Mouse (Mus musculus) forebrain, embryonic 12.5 days (tissue): ENCODE data around the gene Il21. TPM values are rescaled to one million over a fixed set of nuclear protein-coding genes. Genes with fewer than 3 reads are reported as not detected.

Source experiments
- ATAC-seq: fragments of 200-750 bp; cut with Nextera tagmentation; 2 replicates; pipeline ENCODE4 v1.8.0; 2017; ENCODE audit warnings: moderate TSS enrichment; ENCODE audit not compliant: low FRiP score
- H3K27ac ChIP-seq: fragments of 300-500 bp; sonication (generic); 2 replicates; pipeline ENCODE4 v1.5.1; 2016; ENCODE audit warnings: mild to moderate bottlenecking
- H3K27me3 ChIP-seq: fragments of 300-500 bp; sonication (generic); 2 replicates; pipeline ENCODE4 v1.6.1; 2016; ENCODE audit warnings: mild to moderate bottlenecking
- H3K36me3 ChIP-seq: fragments of 300-500 bp; sonication (generic); replicated peaks from 2 replicates; pipeline ENCODE4 v1.6.1; 2016; ENCODE audit warnings: mild to moderate bottlenecking
- H3K4me1 ChIP-seq: fragments of 300-500 bp; sonication (generic); 2 replicates; pipeline ENCODE4 v1.6.1; 2016
- H3K4me2 ChIP-seq: fragments of 300-500 bp; sonication (generic); 2 replicates; pipeline ENCODE4 v1.6.1; 2016; ENCODE audit warnings: mild to moderate bottlenecking, moderate library complexity
- H3K4me3 ChIP-seq: fragments of 300-500 bp; sonication (generic); replicated peaks from 2 replicates; pipeline ENCODE4 v1.5.1; 2016; ENCODE audit warnings: mild to moderate bottlenecking
- H3K9ac ChIP-seq: fragments of 300-500 bp; sonication (generic); 2 replicates; pipeline ENCODE4 v1.6.1; 2016; ENCODE audit warnings: mild to moderate bottlenecking
- H3K9me3 ChIP-seq: fragments of 300-500 bp; sonication (generic); 2 replicates; pipeline ENCODE4 v1.6.1; 2016
- WGBS: fragments of 180-500 bp; shearing (Covaris S2); methylation state at CpG from one replicate; pipeline ENCODE4 v1.1.7; 2016; 5-methylcytosine and 5-hydroxymethylcytosine counted together
- polyA plus RNA-seq: library from polyadenylated mRNA; unstranded; fragments of >200 nt; fragmentation: Nextera tagmentation; extraction: Ambion mirVana; gene quantifications from 2 replicates; pipeline ENCODE4 v1.2.1, GENCODE M21; 2016

Il21 gene
- not detected in 2 replicates for polyA plus RNA-seq

- Histone ChIP-seq H3K4me2 (no peak within 1 kb of the TSS), H3K4me3 (no peak within 1 kb of the TSS), H3K27ac (no peak within 1 kb of the TSS), H3K4me1 (0 out of 2 replicates have a peak, but pooled peaks cover 2% of the 10 kb centered on the region), H3K9me3 (no peaks in the 10 kb centered on the region), H3K9ac (no peak within 1 kb of the TSS), H3K27me3 (no peaks in the 10 kb centered on the region), H3K36me3 (no peaks in the 10 kb centered on the region)
- 88% methylated on average over 7 of the region's 7 CpGs for WGBS
- ATAC-seq, result no peak
These were observed at the start of gene Il21 for GRCm38 (mm10) chr3:37232586-37233222. Il21 (minus strand) TSS chr3:37232636.

GRCm38 (mm10) chr3:37280871-37281270 is 48.4 kb upstream of the Il21 start:
- Histone ChIP-seq H3K9me3 (no peaks in the 10 kb centered on the region), H3K27me3 (no peaks in the 10 kb centered on the region), H3K4me2 (no peak overlapping the region), H3K36me3 (no peaks in the 10 kb centered on the region), H3K27ac (no peak overlapping the region), H3K4me1 (no peaks in the 10 kb centered on the region), H3K4me3 (no peak overlapping the region), H3K9ac (no peak overlapping the region)
- 74% methylated on average over 8 of the region's 8 CpGs for WGBS
- ATAC-seq, result no peak

- no peaks in the 10 kb centered on the region for H3K27me3 ChIP-seq
- no peak overlapping the region for H3K9ac ChIP-seq
- H3K9me3 ChIP-seq, result no peaks in the 10 kb centered on the region
- no peak for ATAC-seq
- H3K36me3 ChIP-seq, result no peaks in the 10 kb centered on the region
- H3K4me2 ChIP-seq, result no peak overlapping the region
- no peak overlapping the region for H3K4me3 ChIP-seq
- WGBS, result 83% methylated on average over 1 of the region's 1 CpGs
- H3K4me1 ChIP-seq, result no peaks in the 10 kb centered on the region
- no peak overlapping the region for H3K27ac ChIP-seq
These were observed 47.8 kb upstream of the Il21 start for GRCm38 (mm10) chr3:37280221-37280620.

GRCm38 (mm10) chr3:37274661-37275060 is 42.2 kb upstream of the Il21 start:
- ATAC-seq, result no peak
- Histone ChIP-seq H3K9ac (no peak overlapping the region), H3K4me1 (no peaks in the 10 kb centered on the region), H3K9me3 (no peaks in the 10 kb centered on the region), H3K4me3 (no peak overlapping the region), H3K27ac (no peak overlapping the region), H3K4me2 (no peak overlapping the region), H3K36me3 (no peaks in the 10 kb centered on the region), H3K27me3 (no peaks in the 10 kb centered on the region)
- WGBS, result 83% methylated on average over 6 of the region's 6 CpGs

- Histone ChIP-seq H3K27ac (no peak overlapping the region), H3K9me3 (no peaks in the 10 kb centered on the region), H3K9ac (no peak overlapping the region), H3K27me3 (no peaks in the 10 kb centered on the region), H3K4me3 (no peak overlapping the region), H3K4me2 (no peak overlapping the region), H3K36me3 (no peaks in the 10 kb centered on the region), H3K4me1 (no peaks in the 10 kb centered on the region)
- no peak for ATAC-seq
- WGBS, result 86% methylated on average over 7 of the region's 7 CpGs
These were observed 40.7 kb upstream of the Il21 start for GRCm38 (mm10) chr3:37273092-37273491.

GRCm38 (mm10) chr3:37271209-37271608 is 38.8 kb upstream of the Il21 start:
- H3K9ac ChIP-seq, result no peak overlapping the region
- H3K4me2 ChIP-seq, result no peak overlapping the region
- no peak for ATAC-seq
- no peaks in the 10 kb centered on the region for H3K4me1 ChIP-seq
- no peaks in the 10 kb centered on the region for H3K9me3 ChIP-seq
- WGBS, result 5% methylated on average over 1 of the region's 1 CpGs
- H3K27me3 ChIP-seq, result no peaks in the 10 kb centered on the region
- H3K27ac ChIP-seq, result no peak overlapping the region
- H3K36me3 ChIP-seq, result no peaks in the 10 kb centered on the region
- H3K4me3 ChIP-seq, result no peak overlapping the region

GRCm38 (mm10) chr3:37269926-37270325 is 37.5 kb upstream of the Il21 start:
- no peaks in the 10 kb centered on the region for H3K4me1 ChIP-seq
- no peak for ATAC-seq
- H3K9me3 ChIP-seq, result no peaks in the 10 kb centered on the region
- H3K27me3 ChIP-seq, result no peaks in the 10 kb centered on the region
- H3K4me3 ChIP-seq, result no peak overlapping the region
- no peak overlapping the region for H3K9ac ChIP-seq
- WGBS, result 89% methylated on average over 4 of the region's 4 CpGs
- no peaks in the 10 kb centered on the region for H3K36me3 ChIP-seq
- H3K4me2 ChIP-seq, result no peak overlapping the region
- H3K27ac ChIP-seq, result no peak overlapping the region

- no peak overlapping the region for H3K27ac ChIP-seq
- H3K36me3 ChIP-seq, result no peaks in the 10 kb centered on the region
- no peak overlapping the region for H3K4me2 ChIP-seq
- H3K27me3 ChIP-seq, result no peaks in the 10 kb centered on the region
- ATAC-seq, result no peak
- H3K4me3 ChIP-seq, result no peak overlapping the region
- no peaks in the 10 kb centered on the region for H3K4me1 ChIP-seq
- WGBS, result 74% methylated on average over 11 of the region's 11 CpGs
- no peak overlapping the region for H3K9ac ChIP-seq
- no peaks in the 10 kb centered on the region for H3K9me3 ChIP-seq
These were observed 35.9 kb upstream of the Il21 start for GRCm38 (mm10) chr3:37268338-37268737.

- 71% methylated on average over 10 of the region's 10 CpGs for WGBS
- no peak overlapping the region for H3K4me3 ChIP-seq
- H3K4me1 ChIP-seq, result no peaks in the 10 kb centered on the region
- no peak overlapping the region for H3K4me2 ChIP-seq
- ATAC-seq, result no peak
- H3K36me3 ChIP-seq, result no peaks in the 10 kb centered on the region
- no peaks in the 10 kb centered on the region for H3K9me3 ChIP-seq
- no peaks in the 10 kb centered on the region for H3K27me3 ChIP-seq
- no peak overlapping the region for H3K9ac ChIP-seq
- no peak overlapping the region for H3K27ac ChIP-seq
These were observed 27.0 kb upstream of the Il21 start for GRCm38 (mm10) chr3:37259331-37259999.

- no peak for ATAC-seq
These were observed 25.3 kb upstream of the Il21 start for GRCm38 (mm10) chr3:37257776-37258175.

GRCm38 (mm10) chr3:37250967-37251366 is 18.5 kb upstream of the Il21 start:
- no peaks in the 10 kb centered on the region for H3K27me3 ChIP-seq
- no peak overlapping the region for H3K4me2 ChIP-seq
- WGBS, result 81% methylated on average over 3 of the region's 3 CpGs
- H3K36me3 ChIP-seq, result no peaks in the 10 kb centered on the region
- no peaks in the 10 kb centered on the region for H3K9me3 ChIP-seq
- no peak for ATAC-seq
- H3K4me1 ChIP-seq, result no peaks in the 10 kb centered on the region
- no peak overlapping the region for H3K9ac ChIP-seq
- H3K4me3 ChIP-seq, result no peak overlapping the region
- H3K27ac ChIP-seq, result no peak overlapping the region

More at GRCm38 (mm10) chr3:37257776-37258175, 25.3 kb upstream of the Il21 start:
- H3K9ac ChIP-seq, result no peak overlapping the region
- H3K36me3 ChIP-seq, result no peaks in the 10 kb centered on the region
- H3K4me3 ChIP-seq, result no peak overlapping the region
- no peak overlapping the region for H3K4me2 ChIP-seq
- H3K27ac ChIP-seq, result no peak overlapping the region
- no peaks in the 10 kb centered on the region for H3K4me1 ChIP-seq
- WGBS, result 89% methylated on average over 15 of the region's 15 CpGs
- H3K9me3 ChIP-seq, result no peaks in the 10 kb centered on the region
- H3K27me3 ChIP-seq, result no peaks in the 10 kb centered on the region

- H3K4me3 ChIP-seq, result no peak overlapping the region
- no peak overlapping the region for H3K27ac ChIP-seq
- no peaks in the 10 kb centered on the region for H3K9me3 ChIP-seq
- no peaks in the 10 kb centered on the region for H3K36me3 ChIP-seq
- H3K9ac ChIP-seq, result no peak overlapping the region
- 0 out of 2 replicates have a peak, but pooled peaks cover 2% of the 10 kb centered on the region for H3K4me1 ChIP-seq
- H3K4me2 ChIP-seq, result no peak overlapping the region
- WGBS, result 87% methylated on average over 4 of the region's 4 CpGs
- no peak for ATAC-seq
- H3K27me3 ChIP-seq, result no peaks in the 10 kb centered on the region
These were observed 2.6 kb upstream of the Il21 start for GRCm38 (mm10) chr3:37235025-37235424.

- H3K4me3 ChIP-seq, result no peak overlapping the region
- H3K36me3 ChIP-seq, result no peaks in the 10 kb centered on the region
- H3K4me2 ChIP-seq, result no peak overlapping the region
- ATAC-seq, result no peak
- H3K9me3 ChIP-seq, result no peaks in the 10 kb centered on the region
- WGBS, result 44% methylated on average over 7 of the region's 7 CpGs
- 0 out of 2 replicates have a peak, but pooled peaks cover 2% of the 10 kb centered on the region for H3K4me1 ChIP-seq
- no peaks in the 10 kb centered on the region for H3K27me3 ChIP-seq
- no peak overlapping the region for H3K9ac ChIP-seq
- no peak overlapping the region for H3K27ac ChIP-seq
These were observed 1.3 kb downstream of the Il21 start for GRCm38 (mm10) chr3:37231153-37231552.
